Mouse (Mus musculus) heart, embryonic 14.5 days (tissue): ENCODE data around the gene Gpr161. TPM values are rescaled to one million over a fixed set of nuclear protein-coding genes. Genes with fewer than 3 reads are reported as not detected.

Source experiments
- ATAC-seq: fragments of 200-750 bp; cut with Nextera tagmentation; 2 replicates; pipeline ENCODE4 v1.8.0; 2017; ENCODE audit warnings: low read depth, moderate TSS enrichment; ENCODE audit not compliant: insufficient number of reproducible peaks, insufficient read depth, low FRiP score
- H3K27ac ChIP-seq, 2 experiments: fragments of 200-500 bp in 1 of 2; fragments of 300-500 bp in 1 of 2; sonication (generic) in 1 of 2; replicated peaks in 1 of 2; 2 replicates each; pipeline ENCODE4 v1.5.1; 2012 to 2014; ENCODE audit warnings: low read depth in 2 of 2, low read length in 2 of 2, control low read depth in 1 of 2, mild to moderate bottlenecking in 1 of 2, mixed read lengths in 1 of 2; ENCODE audit not compliant: control insufficient read depth in 1 of 2, insufficient read depth in 1 of 2
- H3K27me3 ChIP-seq: fragments of 300-500 bp; sonication (generic); 2 replicates; pipeline ENCODE4 v1.6.1; 2014; ENCODE audit warnings: mild to moderate bottlenecking, low read length, control low read depth; ENCODE audit not compliant: control insufficient read depth, insufficient read depth
- H3K36me3 ChIP-seq: fragments of 300-500 bp; sonication (generic); 2 replicates; pipeline ENCODE4 v1.6.1; 2014; ENCODE audit warnings: mild to moderate bottlenecking, control low read depth, low read length, mixed read lengths; ENCODE audit not compliant: control insufficient read depth, insufficient read depth
- H3K4me1 ChIP-seq, 2 experiments: fragments of 200-500 bp in 1 of 2; fragments of 300-500 bp in 1 of 2; sonication (generic) in 1 of 2; 2 replicates each; pipeline ENCODE4 v1.6.1; 2012 to 2014; ENCODE audit warnings: low read length in 2 of 2, control low read depth in 1 of 2, mixed read lengths in 1 of 2; ENCODE audit not compliant: control insufficient read depth in 2 of 2, insufficient read depth in 2 of 2
- H3K4me2 ChIP-seq: fragments of 300-500 bp; sonication (generic); 2 replicates; pipeline ENCODE4 v1.6.1; 2014; ENCODE audit warnings: mild to moderate bottlenecking, low read length
- H3K4me3 ChIP-seq, 2 experiments: fragments of 200-500 bp in 1 of 2; fragments of 300-500 bp in 1 of 2; sonication (generic) in 1 of 2; 2 replicates each; pipeline ENCODE4 v1.5.1; 2012 to 2014; ENCODE audit warnings: low read length in 2 of 2, mild to moderate bottlenecking in 2 of 2, control low read depth in 1 of 2, low read depth in 1 of 2, moderate library complexity in 1 of 2; ENCODE audit not compliant: control insufficient read depth in 1 of 2, insufficient read depth in 1 of 2
- H3K9ac ChIP-seq: fragments of 300-500 bp; sonication (generic); 2 replicates; pipeline ENCODE4 v1.6.1; 2014; ENCODE audit warnings: mild to moderate bottlenecking, low read length
- H3K9me3 ChIP-seq: fragments of 300-500 bp; sonication (generic); 2 replicates; pipeline ENCODE4 v1.6.1; 2016; ENCODE audit warnings: low read length, control low read depth; ENCODE audit not compliant: control insufficient read depth
- WGBS: fragments of 180-500 bp; shearing (Covaris S2); extraction: QIAGEN DNeasy Blood & Tissue Kit; methylation state at CpG from one replicate; pipeline ENCODE4 v1.1.7; 2014; 5-methylcytosine and 5-hydroxymethylcytosine counted together
- polyA plus RNA-seq: library from polyadenylated mRNA; unstranded; fragments of >200 nt; fragmentation: Nextera tagmentation; extraction: Ambion mirVana; gene quantifications from 2 replicates; pipeline ENCODE4 v1.2.1, GENCODE M21; 2014

The Gpr161 gene
- polyA plus RNA-seq, 1 experiment from 2014 or later, result 1.0 TPM

DNA sequence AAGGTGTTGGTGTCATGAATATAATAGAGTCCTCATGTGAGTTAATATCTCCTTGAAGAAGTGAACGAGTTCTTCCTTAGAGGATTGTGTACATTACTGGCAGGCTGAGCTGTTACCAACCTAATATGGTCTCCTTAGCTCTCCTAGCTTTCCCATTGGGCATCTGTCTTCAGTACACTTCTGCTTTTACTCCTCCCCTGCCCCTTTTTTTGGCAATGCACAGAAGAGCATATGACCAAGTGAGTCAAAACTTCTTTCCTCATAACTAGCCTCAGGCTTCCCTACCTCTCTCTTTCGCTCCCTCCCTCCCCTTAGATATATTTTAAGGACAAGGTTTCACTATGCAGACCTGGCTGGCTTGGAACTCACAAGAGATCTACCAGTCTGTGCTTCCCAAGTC, 67.7 kb downstream of the Gpr161 start:
- Histone ChIP-seq H3K36me3 (peaks cover 3% of the 10 kb centered on the region; the same call in 1 of the 2 replicates), H3K27me3 (no peaks in the 10 kb centered on the region), H3K9me3 (no peaks in the 10 kb centered on the region), H3K4me3 (no peak overlapping the region), H3K4me1 (no peaks in the 10 kb centered on the region), H3K4me2 (no peak overlapping the region), H3K9ac (no peak overlapping the region), H3K27ac (no peak overlapping the region)
- ATAC-seq, result no peak
- 74% methylated on average over 2 of the region's 2 CpGs for WGBS

DNA sequence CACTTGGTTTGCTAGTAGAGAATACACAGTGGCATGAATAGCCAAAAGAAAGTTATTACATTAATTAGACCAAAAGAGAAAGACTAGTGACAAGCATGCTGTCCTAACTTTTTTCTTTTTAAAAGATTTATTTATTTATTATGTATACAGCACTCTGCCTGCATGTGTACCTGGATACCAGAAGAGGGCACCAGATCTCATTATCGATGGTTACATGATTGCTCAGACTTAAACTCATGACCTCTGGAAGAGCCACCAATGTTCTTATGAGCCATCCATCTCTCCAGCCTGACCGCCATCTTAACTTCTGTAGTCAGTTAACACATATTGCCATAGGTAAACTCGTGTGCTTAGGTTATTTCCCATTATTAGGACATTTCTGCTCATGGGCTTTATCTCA, 69.5 kb downstream of the Gpr161 start:
- H3K27me3 ChIP-seq, result no peaks in the 10 kb centered on the region
- H3K27ac ChIP-seq, result no peak overlapping the region
- peaks cover 7% of the 10 kb centered on the region; the same call in 1 of the 2 replicates for H3K36me3 ChIP-seq
- H3K4me1 ChIP-seq, result no peaks in the 10 kb centered on the region
- H3K9ac ChIP-seq, result no peak overlapping the region
- H3K4me3 ChIP-seq, result no peak overlapping the region
- no peak overlapping the region for H3K4me2 ChIP-seq
- H3K9me3 ChIP-seq, result no peaks in the 10 kb centered on the region
- WGBS, result 91% methylated on average over 3 of the region's 3 CpGs
- ATAC-seq, result no peak

DNA sequence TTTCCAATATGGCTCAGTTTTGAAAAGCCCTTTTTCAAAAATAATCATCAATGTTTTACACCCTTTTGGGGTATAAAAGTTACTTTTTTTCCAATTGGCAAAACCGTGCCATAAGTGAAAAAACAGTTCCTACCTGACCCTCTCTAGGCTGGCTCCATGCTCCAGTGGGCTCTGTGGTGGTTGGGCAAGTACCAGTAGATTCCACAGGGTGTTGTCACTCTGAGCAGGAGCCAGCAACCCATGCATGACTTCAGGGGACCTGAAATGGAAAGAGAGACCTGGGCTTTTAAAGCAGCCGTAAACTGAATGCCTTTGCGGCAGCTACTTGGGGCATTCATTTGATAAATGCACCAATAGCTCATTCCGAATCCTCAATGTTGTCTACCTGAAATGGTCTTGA, 75.4 kb downstream of the Gpr161 start:
- 93% methylated on average over 4 of the region's 4 CpGs for WGBS
- H3K4me3 ChIP-seq, result no peak overlapping the region
- ATAC-seq, result no peak
- H3K4me2 ChIP-seq, result no peak overlapping the region
- H3K4me1 ChIP-seq, result no peaks in the 10 kb centered on the region
- no peaks in the 10 kb centered on the region for H3K27me3 ChIP-seq
- no peaks in the 10 kb centered on the region for H3K9me3 ChIP-seq
- peaks cover 17% of the 10 kb centered on the region for H3K36me3 ChIP-seq
- H3K27ac ChIP-seq, result no peak overlapping the region
- no peak overlapping the region for H3K9ac ChIP-seq

DNA sequence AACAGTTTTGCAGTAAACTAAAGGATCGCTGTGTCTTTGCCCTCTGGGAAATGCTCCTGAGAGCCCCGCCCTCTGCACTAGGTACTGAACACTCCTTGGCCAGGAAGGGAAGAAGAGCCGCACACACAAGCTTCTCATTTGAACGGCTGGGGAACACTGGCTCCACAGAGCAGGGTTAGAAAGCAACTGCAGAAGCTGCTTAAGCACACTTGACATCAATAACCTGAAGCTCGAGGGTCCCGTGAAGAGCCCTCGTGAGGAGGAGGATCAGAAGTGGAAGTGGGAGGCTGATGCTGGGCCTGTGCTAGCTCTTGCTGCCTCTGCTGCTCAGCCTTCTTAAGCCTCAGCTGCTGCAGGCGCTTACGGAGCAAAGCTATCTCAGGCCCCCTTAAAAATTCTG, 78.2 kb downstream of the Gpr161 start:
- Histone ChIP-seq H3K9me3 (no peaks in the 10 kb centered on the region), H3K27ac (no peak overlapping the region), H3K9ac (no peak overlapping the region), H3K4me2 (no peak overlapping the region), H3K36me3 (peaks cover 17% of the 10 kb centered on the region), H3K4me1 (no peaks in the 10 kb centered on the region), H3K4me3 (no peak overlapping the region), H3K27me3 (no peaks in the 10 kb centered on the region)
- ATAC-seq, result no peak
- WGBS, result 62% methylated on average over 9 of the region's 9 CpGs

Other genes starting within 250 kb of the Gpr161 start
- gene Tbx19, start 135.0 kb upstream of the Gpr161 start, polyA plus RNA-seq, result not detected in 2 replicates
- 27.1 and 27.8 TPM in 2 replicates for gene Sft2d2, start 101.4 kb upstream of the Gpr161 start, polyA plus RNA-seq
- 85.2 and 89.7 TPM in 2 replicates for gene Tiprl, start 58.8 kb upstream of the Gpr161 start, polyA plus RNA-seq
- 21.6 and 24.7 TPM in 2 replicates for gene Dcaf6, start 164.7 kb downstream of the Gpr161 start, polyA plus RNA-seq
- gene Mpc2, start 164.8 kb downstream of the Gpr161 start, polyA plus RNA-seq, result 311 and 319 TPM in 2 replicates
- gene Adcy10, start 189.4 kb downstream of the Gpr161 start, polyA plus RNA-seq, result 0.09 and 0.23 TPM in 2 replicates